Mouse (Mus musculus) retina, postnatal 7 days (tissue): ENCODE measurements at regions not wholly inside any gene's neighbourhood (a gene's known extent, or its start where the extent isn't known, plus 50 kb on each side); places are given as distances from the start of the nearest gene placed in this dataset.

Source experiments
- DNase-seq: peaks from one replicate; pipeline ENCODE4 v3.0.0-alpha.2; 2012; ENCODE audit warnings: low read depth, low spot score

GRCm38 (mm10) chr3:120217710-120218109 is 433.4 kb upstream of the Ptbp2 start:
- peak; percentile 30 for DNase-seq

GRCm38 (mm10) chr3:120214616-120215250 is 430.5 kb upstream of the Ptbp2 start:
- no peak for DNase-seq

- no peak for DNase-seq
Measured at GRCm38 (mm10) chr3:120199403-120199802, 415.1 kb upstream of the Ptbp2 start.

- no peak for DNase-seq
Measured at GRCm38 (mm10) chr3:120194501-120194900, 410.2 kb upstream of the Ptbp2 start.

- peak; percentile 42 for DNase-seq
Measured at GRCm38 (mm10) chr3:120192439-120193326, 408.4 kb upstream of the Ptbp2 start.

GRCm38 (mm10) chr3:120189606-120190005 is 405.3 kb upstream of the Ptbp2 start:
- no peak for DNase-seq

- no peak for DNase-seq
Measured at GRCm38 (mm10) chr3:120180931-120181610, 396.8 kb upstream of the Ptbp2 start.

GRCm38 (mm10) chr3:120175632-120176031 is 391.4 kb upstream of the Ptbp2 start:
- no peak for DNase-seq
